Mouse (Mus musculus): ENCODE results near the gene Ccdc155.

The Ccdc155 gene

GRCm38 (mm10) chr7:45204380-45205143 is at the start of gene Ccdc155:
Ccdc155 (minus strand) TSS chr7:45204892.
- in situ Hi-C loops (cut with MboI; ENCODE audit: low sequenced_read_pairs): no loop called here

- in situ Hi-C loops (cut with MboI; ENCODE audit: low sequenced_read_pairs): no loop called here
Measured at GRCm38 (mm10) chr7:45253806-45254205, 49.1 kb upstream of the Ccdc155 start.

- in situ Hi-C loops (cut with MboI; ENCODE audit: low sequenced_read_pairs): no loop called here
Measured at GRCm38 (mm10) chr7:45247666-45248065, 43.0 kb upstream of the Ccdc155 start.

- in situ Hi-C loops (cut with MboI; ENCODE audit: low sequenced_read_pairs): no loop called here
Measured at GRCm38 (mm10) chr7:45241389-45241749, 36.7 kb upstream of the Ccdc155 start.

GRCm38 (mm10) chr7:45240633-45241388 is 36.1 kb upstream of the Ccdc155 start, which contains the start of gene Slc6a16:
Slc6a16 (plus strand) TSS chr7:45241085.
- in situ Hi-C loops (cut with MboI; ENCODE audit: low sequenced_read_pairs): no loop called here

GRCm38 (mm10) chr7:45240109-45240508 is 35.4 kb upstream of the Ccdc155 start:
- in situ Hi-C loops (cut with MboI; ENCODE audit: low sequenced_read_pairs): no loop called here

GRCm38 (mm10) chr7:45238723-45239496 is 34.2 kb upstream of the Ccdc155 start, which contains the start of gene Cd37:
Cd37 (minus strand) TSS chr7:45239115.
- in situ Hi-C loops (cut with MboI; ENCODE audit: low sequenced_read_pairs): no loop called here

- in situ Hi-C loops (cut with MboI; ENCODE audit: low sequenced_read_pairs): no loop called here
Measured at GRCm38 (mm10) chr7:45237747-45238699, 33.3 kb upstream of the Ccdc155 start.

GRCm38 (mm10) chr7:45235656-45236180 is 31.0 kb upstream of the Ccdc155 start:
- in situ Hi-C loops (cut with MboI; ENCODE audit: low sequenced_read_pairs): no loop called here

GRCm38 (mm10) chr7:45234922-45235571 is 30.4 kb upstream of the Ccdc155 start:
- in situ Hi-C loops (cut with MboI; ENCODE audit: low sequenced_read_pairs): no loop called here

GRCm38 (mm10) chr7:45234333-45234841 is 29.7 kb upstream of the Ccdc155 start:
- in situ Hi-C loops (cut with MboI; ENCODE audit: low sequenced_read_pairs): no loop called here

- in situ Hi-C loops (cut with MboI; ENCODE audit: low sequenced_read_pairs): no loop called here
Measured at GRCm38 (mm10) chr7:45233580-45234332, 29.1 kb upstream of the Ccdc155 start.

- in situ Hi-C loops (cut with MboI; ENCODE audit: low sequenced_read_pairs): no loop called here
Measured at GRCm38 (mm10) chr7:45232716-45233465, 28.2 kb upstream of the Ccdc155 start.

GRCm38 (mm10) chr7:45231941-45232340 is 27.2 kb upstream of the Ccdc155 start:
- in situ Hi-C loops (cut with MboI; ENCODE audit: low sequenced_read_pairs): no loop called here

GRCm38 (mm10) chr7:45231192-45231591 is 26.5 kb upstream of the Ccdc155 start:
- in situ Hi-C loops (cut with MboI; ENCODE audit: low sequenced_read_pairs): no loop called here

- in situ Hi-C loops (cut with MboI; ENCODE audit: low sequenced_read_pairs): no loop called here
Measured at GRCm38 (mm10) chr7:45229459-45230203, 24.9 kb upstream of the Ccdc155 start.

GRCm38 (mm10) chr7:45229046-45229445 is 24.4 kb upstream of the Ccdc155 start:
- in situ Hi-C loops (cut with MboI; ENCODE audit: low sequenced_read_pairs): no loop called here
